Mouse (Mus musculus) right cerebral cortex, postnatal 36 days (tissue): Measurements from ENCODE around the gene Epb41l3.

Source experiments
- DNase-seq, 2 experiments: peaks; one replicate each; pipeline ENCODE4 v3.0.0; 2022; ENCODE audit warnings: low spot score in 2 of 2, mixed read lengths in 1 of 2

Gene Epb41l3

GRCm38 (mm10) chr17:69075501-69076237, at the start of gene Epb41l3:
TSS of gene Epb41l3 (plus strand) at chr17:69075683.
- peak; percentile 85 to 89 for DNase-seq

- DNase-seq, result no peak
Measured at GRCm38 (mm10) chr17:69038760-69039675, 36.5 kb upstream of the Epb41l3 start.

- DNase-seq, result no peak
Measured at GRCm38 (mm10) chr17:69041516-69041915, 34.0 kb upstream of the Epb41l3 start.

DNA sequence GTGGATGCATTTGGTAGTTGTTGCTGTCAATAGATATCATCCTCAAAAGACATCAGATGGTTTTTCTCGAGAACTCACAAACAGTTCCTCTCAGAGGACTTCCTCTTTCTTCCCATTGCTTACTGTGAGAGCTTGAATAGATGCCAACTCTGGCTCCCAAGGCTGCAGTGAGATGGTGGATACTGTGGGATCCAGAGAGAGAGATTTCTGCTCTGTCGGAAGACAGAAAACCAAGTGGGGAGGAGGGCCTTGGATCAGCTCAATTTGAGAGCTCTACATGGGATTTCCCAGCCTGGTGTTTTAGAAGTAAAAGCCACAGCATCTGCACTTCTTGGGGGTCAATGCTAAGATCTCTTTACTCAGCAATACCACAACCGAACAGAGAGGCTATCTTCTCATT, 26.7 kb upstream of the Epb41l3 start:
- no peak for DNase-seq

- peak in 1 of 2 experiments; percentile 26 for DNase-seq
Measured at GRCm38 (mm10) chr17:69054029-69054428, 21.5 kb upstream of the Epb41l3 start.

- peak in 1 of 2 experiments; percentile 34 for DNase-seq
Measured at GRCm38 (mm10) chr17:69059760-69060159, 15.7 kb upstream of the Epb41l3 start.

GRCm38 (mm10) chr17:69060388-69060787, 15.1 kb upstream of the Epb41l3 start:
- DNase-seq, result no peak

DNA sequence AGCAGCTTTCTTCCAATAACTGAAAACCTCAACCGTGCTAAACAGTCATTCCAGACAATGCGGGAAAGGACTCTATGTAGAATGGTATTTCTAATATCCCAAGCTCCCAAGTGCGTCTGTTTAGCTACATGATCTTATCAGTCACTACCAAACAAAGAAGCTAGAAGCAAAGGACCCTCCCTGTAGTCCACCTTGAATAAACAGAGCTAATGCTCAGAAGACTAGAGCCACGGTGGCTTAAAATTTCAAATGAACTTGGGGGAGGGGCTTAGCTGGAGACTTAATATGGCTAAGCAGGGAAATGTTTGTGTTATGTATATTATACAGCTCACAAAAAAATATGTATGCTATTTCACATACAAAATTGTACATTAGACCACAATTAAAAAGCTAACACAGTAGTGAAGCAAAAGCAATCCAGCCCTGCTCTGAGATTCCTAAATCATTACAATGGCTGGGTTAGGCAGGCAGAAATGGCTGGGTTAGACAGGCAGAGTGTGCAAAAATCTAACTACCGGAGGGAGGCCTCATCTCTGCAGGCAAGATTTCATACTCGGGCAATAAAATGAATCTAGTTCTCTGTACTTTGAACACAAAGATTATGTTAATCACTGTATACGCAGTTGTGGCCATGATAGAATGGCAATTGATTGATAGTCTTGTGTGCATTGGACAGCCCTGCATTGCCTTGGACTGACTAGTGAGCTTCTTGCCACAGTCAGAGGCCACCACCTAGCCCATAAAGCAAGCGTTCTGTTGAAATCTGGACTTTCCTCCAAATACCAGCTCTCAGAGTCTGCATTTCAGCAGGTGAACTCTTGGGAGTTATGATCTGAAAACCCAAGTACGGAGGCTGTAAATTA, 13.4 kb upstream of the Epb41l3 start:
- no peak for DNase-seq

DNA sequence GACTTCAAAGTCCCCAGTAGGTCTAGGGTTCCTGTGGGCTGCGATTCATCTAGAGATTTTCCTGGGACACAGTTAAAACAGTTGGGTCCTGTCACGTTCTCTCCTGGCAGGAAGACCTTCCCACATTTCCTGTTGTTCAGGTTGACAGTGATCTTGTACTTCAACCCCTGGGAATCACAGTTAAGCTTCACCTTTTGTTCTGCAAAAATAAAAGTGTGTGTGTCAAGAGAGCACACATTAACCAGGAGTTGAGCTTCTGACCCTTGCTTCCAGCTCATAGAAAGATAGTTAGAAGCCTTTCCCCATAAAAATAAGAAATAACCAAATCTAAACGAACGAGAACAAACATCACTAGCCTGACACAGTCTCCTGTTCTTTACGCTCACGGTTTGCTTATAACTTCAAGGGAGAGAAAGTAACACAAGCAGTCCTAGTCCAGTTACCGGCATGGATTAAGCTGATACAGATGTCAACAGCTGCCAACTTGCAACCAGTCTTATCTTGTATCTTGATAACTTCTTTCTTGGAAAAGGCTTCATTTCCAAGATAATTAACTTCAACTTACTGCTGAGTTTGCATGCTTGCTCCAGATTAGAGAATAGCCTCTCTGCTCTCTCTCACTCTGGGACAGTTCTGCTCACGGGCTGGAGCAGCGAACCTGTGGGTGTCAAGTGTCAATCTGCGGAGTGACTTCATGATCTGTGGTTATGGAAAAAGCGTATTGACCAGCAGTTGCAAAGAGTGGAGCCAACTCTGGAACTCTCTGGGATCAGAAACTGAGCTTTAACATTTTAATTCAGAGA, 7.3 kb upstream of the Epb41l3 start:
- no peak for DNase-seq

DNA sequence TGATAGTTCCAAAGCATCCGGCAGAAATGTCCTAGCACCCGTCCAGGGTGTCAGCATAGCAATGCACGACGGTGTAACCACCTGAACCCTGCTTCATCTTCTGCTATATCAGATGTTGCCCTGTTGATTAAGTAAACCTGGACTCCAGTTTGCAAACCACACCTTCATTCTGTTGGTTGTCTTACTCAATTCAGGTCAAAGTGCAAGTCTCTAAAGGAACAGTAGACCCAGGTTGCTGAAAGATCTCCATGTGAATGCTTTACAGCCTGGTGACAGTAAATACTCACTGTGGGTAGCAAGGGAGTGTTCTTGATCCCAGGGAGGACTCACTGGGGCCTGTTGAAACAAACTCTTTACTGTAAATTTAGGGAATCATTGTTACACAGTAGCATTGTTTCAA, 1.4 kb upstream of the Epb41l3 start:
- no peak for DNase-seq

- DNase-seq, result peak; percentile 67 to 81
Measured at GRCm38 (mm10) chr17:69076238-69076625, 749 bp downstream of the Epb41l3 start.

GRCm38 (mm10) chr17:69076747-69077543, 1.5 kb downstream of the Epb41l3 start:
- peak in 1 of 2 experiments; percentile 12 for DNase-seq

GRCm38 (mm10) chr17:69077544-69077920, 2.0 kb downstream of the Epb41l3 start:
- no peak for DNase-seq

GRCm38 (mm10) chr17:69082316-69082715, 6.8 kb downstream of the Epb41l3 start:
- DNase-seq, result no peak

- DNase-seq, result no peak
Measured at GRCm38 (mm10) chr17:69091618-69092017, 16.1 kb downstream of the Epb41l3 start.

- DNase-seq, result no peak
Measured at GRCm38 (mm10) chr17:69097068-69097467, 21.6 kb downstream of the Epb41l3 start.

- no peak for DNase-seq
Measured at GRCm38 (mm10) chr17:69097955-69098354, 22.5 kb downstream of the Epb41l3 start.

DNA sequence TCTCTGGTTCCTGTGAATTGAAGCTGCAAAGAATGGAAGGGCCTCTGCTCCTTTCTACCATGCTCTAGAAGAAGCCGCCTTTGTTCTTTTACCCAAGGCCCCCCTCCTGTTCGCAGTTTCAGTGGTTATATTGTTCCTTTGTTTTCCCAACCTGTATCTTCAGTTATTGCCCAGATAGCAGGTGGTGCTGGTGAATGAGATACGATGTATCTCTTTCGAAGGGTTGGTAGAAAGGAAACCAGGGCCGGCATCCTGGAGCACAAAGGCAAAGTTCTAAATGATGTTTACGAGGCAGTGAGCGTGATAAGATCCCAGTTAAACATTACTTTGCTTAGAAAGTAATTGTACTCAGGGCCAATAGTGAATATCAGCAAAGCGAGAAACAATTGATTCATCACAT, 27.8 kb downstream of the Epb41l3 start:
- no peak for DNase-seq

DNA sequence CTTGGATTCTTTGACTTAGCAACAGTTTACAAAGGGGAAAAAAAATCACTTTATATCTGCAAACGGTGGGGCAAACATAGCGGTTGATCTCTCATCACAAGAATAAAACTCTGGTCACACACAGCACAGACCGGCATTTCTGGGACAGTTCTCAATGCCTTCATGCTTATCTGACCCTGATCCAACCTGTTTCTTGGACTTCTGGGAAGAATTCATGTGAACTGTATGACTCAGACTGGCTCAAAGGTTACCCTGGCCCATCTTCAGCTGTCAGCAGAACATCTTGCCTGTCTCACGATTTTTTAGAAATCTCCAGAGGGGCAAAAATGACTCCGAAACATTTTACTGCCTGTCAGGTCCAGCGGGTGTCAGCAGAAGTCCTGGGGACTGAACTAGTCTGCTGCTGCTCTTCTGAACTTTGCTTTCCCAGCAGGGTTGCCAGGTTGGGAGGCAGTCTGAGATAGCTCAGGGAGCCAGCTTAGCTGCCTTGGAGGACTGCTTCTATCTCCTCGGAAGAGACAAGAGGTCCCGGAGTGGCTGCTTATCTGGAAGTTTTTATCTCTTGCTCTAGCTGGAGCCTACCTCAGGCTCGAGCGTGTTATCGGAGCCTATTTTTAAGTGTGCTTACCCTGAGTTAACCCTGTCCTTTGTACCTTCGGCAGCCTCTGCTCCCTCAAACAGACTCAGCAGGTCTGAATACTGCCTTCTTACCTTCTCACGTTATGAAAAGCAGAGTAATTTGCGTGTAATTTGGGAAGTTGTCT, 29.7 kb downstream of the Epb41l3 start:
- no peak for DNase-seq
